Comparison of ENCODE assay signal across 9 mouse cellular contexts in genomic region chr10:110455838-110456493, GRCm38 (mm10). TPM values are rescaled to one million over a fixed set of nuclear protein-coding genes. Genes with fewer than 3 reads are reported as not detected.
DNase-seq lines count a peak whose midpoint lies in the region; ATAC-seq lines count a peak whose summit lies in the region.
"Had no signal": no experiment of that assay in that cellular context is flagged by ENCODE, and none has a peak within 500 bp of the region (broad histone marks: within the 10 kb centered on the region; RNA-seq: fewer than 3 reads in every experiment).

Gene Nav3, minus strand, starts transcription at chr10:110456204.

- peak; percentile 28 for DNase-seq in WW6 (ENCODE audit: low read depth, low spot score)
- DNase-seq in cerebellum, adult 9-11 months: peak; percentile 72
- peak; percentile 46 to 81 for DNase-seq in frontal cortex, adult 2 months (ENCODE audit: extremely low spot score in 1 of 2, low spot score in 1 of 2)
- peak; percentile 83 for DNase-seq in hindbrain, embryonic 10.5 days (ENCODE audit: low spot score)
- DNase-seq in layer of hippocampus, postnatal 14 days (ENCODE audit: low spot score in 2 of 2): peak; percentile 75 to 82
- peak; percentile 13 for DNase-seq in retina, adult 2 months (ENCODE audit: low read depth, low spot score)
- no peak for DNase-seq in T-cell, adult 2 months (ENCODE audit: low spot score)

- H3K27ac ChIP-seq in hindbrain, embryonic 10.5 days: peak within 1 kb of the TSS; percentile 86
- peak within 1 kb of the TSS; percentile 50; the same call in 1 of the 2 replicates for H3K27ac ChIP-seq in lung, embryonic 15.5 days

- no peaks in the 10 kb centered on the region for H3K36me3 ChIP-seq in hindbrain, embryonic 10.5 days
- no peaks in the 10 kb centered on the region for H3K36me3 ChIP-seq in lung, embryonic 15.5 days

- peaks cover 15% of the 10 kb centered on the region for H3K4me1 ChIP-seq in hindbrain, embryonic 10.5 days (replicated peaks)
- peaks cover 12% of the 10 kb centered on the region for H3K4me1 ChIP-seq in lung, embryonic 15.5 days

- H3K9me3 ChIP-seq in hindbrain, embryonic 10.5 days: no peaks in the 10 kb centered on the region
- no peaks in the 10 kb centered on the region for H3K9me3 ChIP-seq in lung, embryonic 15.5 days

- H3K4me3 ChIP-seq in hindbrain, embryonic 10.5 days: peak within 1 kb of the TSS; percentile 66
- H3K4me3 ChIP-seq in lung, embryonic 15.5 days: peak within 1 kb of the TSS; percentile 67
- H3K4me3 ChIP-seq: erythroblast, embryonic 14.5 days had no signal

- H3K4me2 ChIP-seq in lung, embryonic 15.5 days: peak within 1 kb of the TSS; percentile 92

- peaks cover 22% of the 10 kb centered on the region; the same call in 1 of the 2 replicates for H3K27me3 ChIP-seq in hindbrain, embryonic 10.5 days (ENCODE audit: insufficient read depth, poor library complexity, severe bottlenecking)
- H3K27me3 ChIP-seq in lung, embryonic 15.5 days: peaks cover 14% of the 10 kb centered on the region; the same call in 1 of the 2 replicates

- peak within 1 kb of the TSS; percentile 56 for H3K9ac ChIP-seq in lung, embryonic 15.5 days

- peak; percentile 88 for ATAC-seq in lung, embryonic 15.5 days (ENCODE audit: borderline replicate concordance, extremely low read depth, low FRiP score, low TSS enrichment)

- WGBS in hindbrain, embryonic 10.5 days: 5% methylated on average over 49 of the region's 50 CpGs
- under 1% methylated on average over 37 of the region's 50 CpGs for WGBS in lung, embryonic 15.5 days

RNA-seq across cellular contexts. Expression of gene Nav3, which starts in this region (rescaled TPM):
- polyA plus RNA-seq in frontal cortex, adult 2 months (2012; rRNA removed): 30.1 and 34.3 TPM in 2 replicates
- 2.0 and 5.2 TPM in 2 replicates for polyA plus RNA-seq in hindbrain, embryonic 10.5 days (2016; fragmentation: Nextera tagmentation; extraction: Ambion mirVana)
- total RNA-seq in layer of hippocampus, postnatal 14 days (2021): 100 to 1,000 TPM; 179 to 200 TPM
- polyA plus RNA-seq in lung, embryonic 15.5 days (2015; fragmentation: Nextera tagmentation; extraction: Ambion mirVana): 1.8 TPM in 2 replicates
- polyA plus RNA-seq: erythroblast, embryonic 14.5 days had no signal
